Comparison of ENCODE assay signal across 17 mouse cellular contexts in the genomic region with DNA sequence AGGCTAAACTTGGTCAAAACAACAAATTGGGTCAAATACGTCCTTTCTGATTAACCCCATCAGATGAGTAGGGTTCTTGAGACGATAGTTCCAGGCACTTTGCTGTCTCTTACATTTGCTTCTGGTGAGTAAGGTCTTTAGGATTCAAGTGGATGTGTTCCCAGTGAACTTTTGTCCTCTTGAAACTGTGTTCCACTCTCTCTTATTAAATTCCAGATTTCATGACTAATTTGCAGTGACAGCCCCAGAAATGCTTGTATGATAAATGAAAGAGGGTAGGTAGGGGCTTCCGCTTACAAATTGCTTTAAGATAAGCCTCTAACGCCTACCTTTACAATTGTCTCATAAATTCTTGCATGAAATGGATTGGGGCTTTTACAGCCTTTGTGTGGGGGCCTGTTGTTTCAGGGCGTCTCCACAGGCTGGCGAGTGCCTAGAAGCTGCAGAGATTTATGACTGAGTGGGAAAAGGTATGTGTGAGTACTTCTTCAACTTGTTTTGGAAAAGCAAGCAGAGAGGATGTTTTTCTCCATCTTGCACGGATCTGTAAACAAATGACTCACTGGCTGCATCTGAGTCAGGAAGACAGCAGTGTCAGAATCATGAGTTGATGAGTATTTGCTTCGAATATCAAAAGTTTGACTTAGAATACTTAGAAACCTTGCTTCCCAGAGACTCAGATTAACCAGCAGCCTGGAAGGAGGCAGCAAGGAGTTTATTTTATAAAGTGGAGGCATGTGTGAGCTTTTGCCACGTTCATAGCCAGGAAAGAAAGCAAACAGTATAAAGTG.
A peak's percentile ranks its signal among the peaks of the same experiment; 100 is the strongest.
DNase-seq lines count a peak whose midpoint lies in the region; ATAC-seq and TF ChIP-seq lines count a peak whose summit lies in the region.
"Had no signal": no experiment of that assay in that cellular context is flagged by ENCODE, and none has a peak within 500 bp of the region (broad histone marks: within the 10 kb centered on the region; RNA-seq: fewer than 3 reads in every experiment).

No protein-coding gene starts in this region.

- H3K27me3 ChIP-seq in kidney, adult 2 months (replicated peaks; ENCODE audit: control insufficient read depth, insufficient read depth, low read length), result no peaks in the 10 kb centered on the region
- H3K27me3 ChIP-seq in midbrain, embryonic 11.5 days (ENCODE audit: control insufficient read depth, insufficient read depth, low read length), result no peaks in the 10 kb centered on the region
- H3K27me3 ChIP-seq in midbrain, embryonic 16.5 days (ENCODE audit: control insufficient read depth, insufficient read depth, low read depth, low read length), result no peaks in the 10 kb centered on the region
- H3K27me3 ChIP-seq in embryonic facial prominence, embryonic 15.5 days, result no peaks in the 10 kb centered on the region
- H3K27me3 ChIP-seq in midbrain, embryonic 13.5 days, result no peaks in the 10 kb centered on the region
- H3K27me3 ChIP-seq: CH12.LX; liver, embryonic 12.5 days had no signal

- H3K4me1 ChIP-seq in kidney, adult 2 months (ENCODE audit: control insufficient read depth, insufficient read depth, low read length), result peaks cover 10% of the 10 kb centered on the region; the same call in 1 of the 2 replicates
- H3K4me1 ChIP-seq in midbrain, embryonic 11.5 days (ENCODE audit: control insufficient read depth, insufficient read depth, low read length), result peaks cover 8% of the 10 kb centered on the region
- H3K4me1 ChIP-seq in midbrain, embryonic 16.5 days (ENCODE audit: control insufficient read depth, insufficient read depth, low read length), result no peaks in the 10 kb centered on the region; the same call in 1 of the 2 replicates
- peaks cover 30% of the 10 kb centered on the region for H3K4me1 ChIP-seq in embryonic facial prominence, embryonic 15.5 days
- peaks cover 16% of the 10 kb centered on the region for H3K4me1 ChIP-seq in midbrain, embryonic 13.5 days (replicated peaks)
- H3K4me1 ChIP-seq: liver, embryonic 12.5 days had no signal

- no peak overlapping the region for H3K27ac ChIP-seq in kidney, adult 2 months (ENCODE audit: insufficient read depth, low read depth, low read length)
- H3K27ac ChIP-seq in midbrain, embryonic 11.5 days (ENCODE audit: low read depth, low read length), result no peak overlapping the region
- H3K27ac ChIP-seq in midbrain, embryonic 16.5 days (ENCODE audit: low read length), result no peak overlapping the region
- peak overlapping the region; percentile 80 for H3K27ac ChIP-seq in embryonic facial prominence, embryonic 15.5 days (replicated peaks)
- no peak overlapping the region for H3K27ac ChIP-seq in midbrain, embryonic 13.5 days
- H3K27ac ChIP-seq: heart, embryonic 10.5 days; liver, embryonic 12.5 days had no signal

- TF ChIP-seq POLR2A in kidney, adult 2 months (IDR thresholded peaks at IDR 0.05; ENCODE audit: low read depth, low read length), result no peak

- no peaks in the 10 kb centered on the region for H3K36me3 ChIP-seq in kidney, adult 2 months (ENCODE audit: control insufficient read depth, insufficient read depth, low read length)
- H3K36me3 ChIP-seq in midbrain, embryonic 11.5 days (ENCODE audit: control insufficient read depth, insufficient read depth, low read length), result no peaks in the 10 kb centered on the region
- H3K36me3 ChIP-seq in midbrain, embryonic 16.5 days (ENCODE audit: control insufficient read depth, insufficient read depth, low read length), result no peaks in the 10 kb centered on the region
- H3K36me3 ChIP-seq in embryonic facial prominence, embryonic 15.5 days, result no peaks in the 10 kb centered on the region
- H3K36me3 ChIP-seq in midbrain, embryonic 13.5 days, result no peaks in the 10 kb centered on the region
- H3K36me3 ChIP-seq: heart, embryonic 10.5 days; liver, embryonic 12.5 days had no signal

- no peaks in the 10 kb centered on the region for H3K9me3 ChIP-seq in midbrain, embryonic 11.5 days (ENCODE audit: control insufficient read depth, low read length)
- no peaks in the 10 kb centered on the region for H3K9me3 ChIP-seq in midbrain, embryonic 16.5 days (replicated peaks; ENCODE audit: control insufficient read depth, low read length, poor library complexity, severe bottlenecking)
- no peaks in the 10 kb centered on the region for H3K9me3 ChIP-seq in embryonic facial prominence, embryonic 15.5 days (replicated peaks)
- H3K9me3 ChIP-seq in midbrain, embryonic 13.5 days, result no peaks in the 10 kb centered on the region
- H3K9me3 ChIP-seq: heart, embryonic 10.5 days; liver, embryonic 12.5 days; megakaryocyte, embryonic 14.5 days had no signal

- H3K4me2 ChIP-seq in midbrain, embryonic 11.5 days, result no peak overlapping the region
- no peak overlapping the region for H3K4me2 ChIP-seq in midbrain, embryonic 16.5 days (ENCODE audit: low read length)
- no peak overlapping the region for H3K4me2 ChIP-seq in embryonic facial prominence, embryonic 15.5 days (replicated peaks)
- no peak overlapping the region for H3K4me2 ChIP-seq in midbrain, embryonic 13.5 days (replicated peaks)
- H3K4me2 ChIP-seq: liver, embryonic 12.5 days had no signal

- WGBS in kidney, adult 2 months, result 46% methylated on average over 9 of the region's 9 CpGs
- 40% methylated on average over 9 of the region's 9 CpGs for WGBS in midbrain, embryonic 11.5 days
- WGBS in midbrain, embryonic 16.5 days, result 37% methylated on average over 9 of the region's 9 CpGs
- WGBS in embryonic facial prominence, embryonic 15.5 days, result 38% methylated on average over 9 of the region's 9 CpGs
- 37% methylated on average over 9 of the region's 9 CpGs for WGBS in midbrain, embryonic 13.5 days

- no peak overlapping the region for H3K4me3 ChIP-seq in kidney, adult 2 months (ENCODE audit: insufficient read depth, low read depth, low read length)
- no peak overlapping the region for H3K4me3 ChIP-seq in midbrain, embryonic 11.5 days (ENCODE audit: low read depth, low read length)
- H3K4me3 ChIP-seq in midbrain, embryonic 16.5 days (ENCODE audit: low read depth, low read length), result no peak overlapping the region
- no peak overlapping the region for H3K4me3 ChIP-seq in embryonic facial prominence, embryonic 15.5 days (replicated peaks)
- no peak overlapping the region for H3K4me3 ChIP-seq in midbrain, embryonic 13.5 days (replicated peaks)
- H3K4me3 ChIP-seq: heart, embryonic 10.5 days; liver, embryonic 12.5 days; megakaryocyte, embryonic 14.5 days; myocyte had no signal

- DNase-seq in kidney, adult 2 months, result peak; percentile 24
- no peak for DNase-seq in kidney, adult 8-10 months
- peak; percentile 85 for DNase-seq in midbrain, embryonic 11.5 days (ENCODE audit: low spot score, missing footprints)
- DNase-seq in retina, embryonic 14.5 days (ENCODE audit: low spot score), result peak; percentile 70
- DNase-seq in testis, postnatal 10 days (ENCODE audit: low spot score), result no peak
- DNase-seq: forebrain, postnatal 0 days; gastrocnemius, postnatal 14 days; right cerebral cortex, postnatal 4 days; thymus, postnatal 4 days had no signal

- no peak for TF ChIP-seq CTCF in kidney, adult 2 months (conservative IDR thresholded peaks at IDR 0.05; ENCODE audit: insufficient read depth, insufficient read length, low read depth, low read length)

- no peak for ATAC-seq in midbrain, embryonic 11.5 days (ENCODE audit: low FRiP score)
- no peak for ATAC-seq in midbrain, embryonic 16.5 days
- no peak for ATAC-seq in embryonic facial prominence, embryonic 15.5 days (ENCODE audit: insufficient number of reproducible peaks, low FRiP score, low TSS enrichment, low read depth)
- ATAC-seq in midbrain, embryonic 13.5 days, result no peak
- ATAC-seq: liver, embryonic 12.5 days had no signal

- H3K9ac ChIP-seq in midbrain, embryonic 11.5 days (ENCODE audit: low read length), result no peak overlapping the region
- H3K9ac ChIP-seq in midbrain, embryonic 16.5 days (ENCODE audit: low read depth, low read length), result no peak overlapping the region
- no peak overlapping the region for H3K9ac ChIP-seq in embryonic facial prominence, embryonic 15.5 days
- no peak overlapping the region for H3K9ac ChIP-seq in midbrain, embryonic 13.5 days (replicated peaks)
- H3K9ac ChIP-seq: forebrain, postnatal 0 days; liver, embryonic 12.5 days had no signal

Comparison
In these comparisons a context has a peak if more than half of its experiments do, and no peak if none do; other contexts are left out.
1. DNase-seq: peak in kidney, adult 2 months (single experiment), midbrain, embryonic 11.5 days (single experiment) and retina, embryonic 14.5 days (single experiment); none in kidney, adult 8-10 months (0 of 2) and testis, postnatal 10 days (single experiment).